Mouse (Mus musculus) embryo, embryonic 11 days (tissue): ENCODE measurements at regions not wholly inside any gene's neighbourhood (a gene's known extent, or its start where the extent isn't known, plus 50 kb on each side); places are given as distances from the start of the nearest gene placed in this dataset.
A peak's percentile ranks its signal among the peaks of the same experiment; 100 is the strongest.
"Not testable (repeated sequence)": the region's sequence is repeated elsewhere in the genome, so short reads cannot be mapped to it uniquely, and the experiment has no call there.

Source experiments
- DNase-seq: peaks from one replicate; pipeline ENCODE4 v3.0.0-alpha.2; 2015

GRCm38 (mm10) chr5:59831836-59832235, 1976.8 kb upstream of the G6pd2 start:
- DNase-seq: no peak

GRCm38 (mm10) chr5:59845745-59846144, 1962.9 kb upstream of the G6pd2 start:
- no peak for DNase-seq

- no peak for DNase-seq
Measured at GRCm38 (mm10) chr5:59847643-59848042, 1961.0 kb upstream of the G6pd2 start.

- DNase-seq: no peak
Measured at GRCm38 (mm10) chr5:59893952-59894724, 1914.5 kb upstream of the G6pd2 start.

GRCm38 (mm10) chr5:59921910-59922309, 1886.7 kb upstream of the G6pd2 start:
- DNase-seq: no peak

GRCm38 (mm10) chr5:59940861-59941260, 1867.8 kb upstream of the G6pd2 start:
- no peak for DNase-seq

GRCm38 (mm10) chr5:59945761-59946160, 1862.9 kb upstream of the G6pd2 start:
- no peak for DNase-seq

GRCm38 (mm10) chr5:59947831-59948568, 1860.6 kb upstream of the G6pd2 start:
- DNase-seq: no peak

GRCm38 (mm10) chr5:59956240-59956639, 1852.4 kb upstream of the G6pd2 start:
- DNase-seq: not testable (repeated sequence)

- DNase-seq: peak; percentile 45
Measured at GRCm38 (mm10) chr5:59996698-59997097, 1811.9 kb upstream of the G6pd2 start.

- not testable (repeated sequence) for DNase-seq
Measured at GRCm38 (mm10) chr5:60042603-60043175, 1765.9 kb upstream of the G6pd2 start.

- no peak for DNase-seq
Measured at GRCm38 (mm10) chr5:60049053-60049452, 1759.6 kb upstream of the G6pd2 start.

GRCm38 (mm10) chr5:60061178-60061577, 1747.4 kb upstream of the G6pd2 start:
- DNase-seq: peak; percentile 16
